Mouse (Mus musculus): ENCODE results near the gene Thsd4. TPM values are rescaled to one million over a fixed set of nuclear protein-coding genes. Genes with fewer than 3 reads are reported as not detected.

Thsd4 gene
- polyA plus RNA-seq, 1 experiment from 2014 or later: 9.4 TPM

GRCm38 (mm10) chr9:60478806-60479205 is 43.0 kb downstream of the Thsd4 start:
- H3K9ac ChIP-seq: no peak overlapping the region
- H3K27ac ChIP-seq: no peak overlapping the region
- no peak overlapping the region for H3K4me2 ChIP-seq
- H3K27me3 ChIP-seq: no peaks in the 10 kb centered on the region
- H3K4me1 ChIP-seq: no peaks in the 10 kb centered on the region
- no peak for ATAC-seq (ENCODE audit: low FRiP score)
- no peaks in the 10 kb centered on the region for H3K36me3 ChIP-seq (replicated peaks)
- 83% methylated on average over 6 of the region's 6 CpGs for WGBS
- no peak overlapping the region for H3K4me3 ChIP-seq (replicated peaks)
- H3K9me3 ChIP-seq: no peaks in the 10 kb centered on the region

GRCm38 (mm10) chr9:60477991-60478750 is 43.7 kb downstream of the Thsd4 start:
- Histone ChIP-seq H3K4me3 (replicated peaks) (no peak overlapping the region), H3K4me1 (no peaks in the 10 kb centered on the region), H3K9me3 (no peaks in the 10 kb centered on the region), H3K27me3 (no peaks in the 10 kb centered on the region), H3K36me3 (replicated peaks) (no peaks in the 10 kb centered on the region), H3K9ac (no peak overlapping the region), H3K27ac (no peak overlapping the region), H3K4me2 (no peak overlapping the region)
- 80% methylated on average over 14 of the region's 14 CpGs for WGBS
- no peak for ATAC-seq (ENCODE audit: low FRiP score)

GRCm38 (mm10) chr9:60460010-60460982 is 61.5 kb downstream of the Thsd4 start:
- Histone ChIP-seq H3K4me1 (peaks cover 69% of the 10 kb centered on the region), H3K27me3 (peaks cover 4% of the 10 kb centered on the region; the same call in 1 of the 2 replicates), H3K4me2 (0 out of 2 replicates have a peak overlapping the region, but pooled peaks have one; percentile 0), H3K36me3 (replicated peaks) (no peaks in the 10 kb centered on the region), H3K4me3 (replicated peaks) (no peak overlapping the region), H3K27ac (peak overlapping the region; percentile 90), H3K9ac (no peak overlapping the region), H3K9me3 (no peaks in the 10 kb centered on the region)
- ATAC-seq (ENCODE audit: low FRiP score): peak; percentile 66; the same call in 1 of the 2 replicates
- 26% methylated on average over 13 of the region's 13 CpGs for WGBS

GRCm38 (mm10) chr9:60458468-60458962 is 63.3 kb downstream of the Thsd4 start:
- Histone ChIP-seq H3K9me3 (no peaks in the 10 kb centered on the region), H3K27ac (peak overlapping the region; percentile 90), H3K27me3 (peaks cover 4% of the 10 kb centered on the region; the same call in 1 of the 2 replicates), H3K4me1 (peaks cover 72% of the 10 kb centered on the region), H3K4me2 (peak overlapping the region; percentile 40; the same call in 1 of the 2 replicates), H3K36me3 (replicated peaks) (no peaks in the 10 kb centered on the region), H3K9ac (no peak overlapping the region), H3K4me3 (replicated peaks) (no peak overlapping the region)
- 37% methylated on average over 14 of the region's 14 CpGs for WGBS
- ATAC-seq (ENCODE audit: low FRiP score): 0 out of 2 replicates have a peak, but pooled peaks have one; percentile 20

- Histone ChIP-seq H3K9me3 (no peaks in the 10 kb centered on the region), H3K4me1 (peaks cover 67% of the 10 kb centered on the region), H3K27ac (peak overlapping the region; percentile 90), H3K9ac (peak overlapping the region; percentile 17; the same call in 1 of the 2 replicates), H3K4me3 (replicated peaks) (no peak overlapping the region; the same call in 1 of the 2 replicates), H3K27me3 (peaks cover 4% of the 10 kb centered on the region; the same call in 1 of the 2 replicates), H3K36me3 (replicated peaks) (no peaks in the 10 kb centered on the region), H3K4me2 (peak overlapping the region; percentile 40)
- ATAC-seq (ENCODE audit: low FRiP score): peak; percentile 75
- 28% methylated on average over 18 of the region's 18 CpGs for WGBS
These were observed 64.3 kb downstream of the Thsd4 start for GRCm38 (mm10) chr9:60457359-60458210.

- WGBS: 27% methylated on average over 5 of the region's 5 CpGs
- Histone ChIP-seq H3K4me3 (replicated peaks) (no peak overlapping the region), H3K9ac (no peak overlapping the region), H3K36me3 (replicated peaks) (no peaks in the 10 kb centered on the region), H3K4me2 (no peak overlapping the region), H3K9me3 (no peaks in the 10 kb centered on the region), H3K4me1 (peaks cover 58% of the 10 kb centered on the region), H3K27me3 (peaks cover 4% of the 10 kb centered on the region; the same call in 1 of the 2 replicates), H3K27ac (no peak overlapping the region)
- no peak for ATAC-seq (ENCODE audit: low FRiP score)
These were observed 65.2 kb downstream of the Thsd4 start for GRCm38 (mm10) chr9:60456651-60457050.

GRCm38 (mm10) chr9:60454406-60455076 is 67.3 kb downstream of the Thsd4 start:
- WGBS: 86% methylated on average over 13 of the region's 13 CpGs
- H3K9ac ChIP-seq: no peak overlapping the region
- H3K27ac ChIP-seq: no peak overlapping the region
- no peak overlapping the region for H3K4me2 ChIP-seq
- H3K36me3 ChIP-seq (replicated peaks): no peaks in the 10 kb centered on the region
- peaks cover 36% of the 10 kb centered on the region for H3K4me1 ChIP-seq
- peaks cover 4% of the 10 kb centered on the region for H3K27me3 ChIP-seq
- ATAC-seq (ENCODE audit: low FRiP score): no peak
- H3K9me3 ChIP-seq: no peaks in the 10 kb centered on the region
- H3K4me3 ChIP-seq (replicated peaks): no peak overlapping the region

- H3K27me3 ChIP-seq: no peaks in the 10 kb centered on the region; the same call in 1 of the 2 replicates
- no peak overlapping the region for H3K9ac ChIP-seq
- H3K27ac ChIP-seq: no peak overlapping the region
- H3K4me3 ChIP-seq (replicated peaks): no peak overlapping the region
- no peaks in the 10 kb centered on the region for H3K9me3 ChIP-seq
- no peaks in the 10 kb centered on the region for H3K36me3 ChIP-seq (replicated peaks)
- 85% methylated on average over 3 of the region's 3 CpGs for WGBS
- H3K4me1 ChIP-seq: 0 out of 2 replicates have a peak, but pooled peaks cover 10% of the 10 kb centered on the region
- no peak overlapping the region for H3K4me2 ChIP-seq
- ATAC-seq (ENCODE audit: low FRiP score): no peak
These were observed 72.3 kb downstream of the Thsd4 start for GRCm38 (mm10) chr9:60449498-60449897.

- WGBS: 86% methylated on average over 4 of the region's 4 CpGs
- Histone ChIP-seq H3K27me3 (no peaks in the 10 kb centered on the region; the same call in 1 of the 2 replicates), H3K9ac (no peak overlapping the region), H3K4me2 (no peak overlapping the region), H3K4me1 (0 out of 2 replicates have a peak, but pooled peaks cover 7% of the 10 kb centered on the region), H3K4me3 (replicated peaks) (no peak overlapping the region), H3K27ac (no peak overlapping the region), H3K36me3 (replicated peaks) (no peaks in the 10 kb centered on the region), H3K9me3 (no peaks in the 10 kb centered on the region)
- no peak for ATAC-seq (ENCODE audit: low FRiP score)
These were observed 76.0 kb downstream of the Thsd4 start for GRCm38 (mm10) chr9:60445821-60446220.

GRCm38 (mm10) chr9:60441274-60441902 is 80.5 kb downstream of the Thsd4 start:
- 81% methylated on average over 10 of the region's 10 CpGs for WGBS
- no peak for ATAC-seq (ENCODE audit: low FRiP score)

More at GRCm38 (mm10) chr9:60441274-60441902, 80.5 kb downstream of the Thsd4 start:
- Histone ChIP-seq H3K4me1 (0 out of 2 replicates have a peak, but pooled peaks cover 3% of the 10 kb centered on the region), H3K27me3 (no peaks in the 10 kb centered on the region), H3K36me3 (replicated peaks) (no peaks in the 10 kb centered on the region), H3K9me3 (no peaks in the 10 kb centered on the region), H3K4me3 (replicated peaks) (no peak overlapping the region), H3K9ac (no peak overlapping the region), H3K27ac (no peak overlapping the region), H3K4me2 (no peak overlapping the region)

All from forebrain, embryonic 12.5 days (tissue).